Mouse (Mus musculus): ENCODE results near the gene Pdxp. TPM values are rescaled to one million over a fixed set of nuclear protein-coding genes. Genes with fewer than 3 reads are reported as not detected.

Gene Pdxp
- polyA plus RNA-seq, 1 experiment = 25.1 TPM

DNA sequence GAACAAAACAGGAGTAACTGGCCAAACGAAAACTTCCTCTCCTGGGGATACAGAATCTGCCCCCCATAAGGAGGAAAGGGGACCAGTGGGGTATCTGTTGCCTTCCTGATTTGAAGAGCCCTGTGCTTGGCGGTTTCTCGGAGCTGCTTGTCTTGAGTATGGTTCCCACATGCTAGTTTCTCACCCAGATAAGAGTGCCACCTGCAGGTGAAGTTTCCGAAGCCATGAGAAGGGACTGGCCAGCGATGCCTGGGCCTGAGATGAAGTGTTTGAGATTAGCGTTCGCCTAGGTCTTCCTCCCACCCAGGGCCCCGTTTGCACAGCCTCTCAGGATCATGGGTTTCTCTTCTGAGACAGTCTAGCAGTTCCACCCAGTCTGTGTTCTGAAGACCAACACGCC, 1.7 kb upstream of the Pdxp start:
- Histone ChIP-seq H3K79me3 (ENCODE audit: low read depth) (peaks cover 10% of the 10 kb centered on the region), H3ac (ENCODE audit: control insufficient read depth, insufficient read length, low read depth) (no peak overlapping the region), H3K4me3 (ENCODE audit: insufficient read depth, poor library complexity, severe bottlenecking) (no peak overlapping the region), H3K79me2 (ENCODE audit: control insufficient read depth, insufficient read depth) (peaks cover 31% of the 10 kb centered on the region), H3K27me3 (ENCODE audit: control insufficient read depth, insufficient read depth, insufficient read length) (no peaks in the 10 kb centered on the region), H3K36me3 (ENCODE audit: control insufficient read depth, insufficient read depth) (peaks cover 18% of the 10 kb centered on the region)
- TF ChIP-seq CTCF (IDR thresholded peaks at IDR 0.05; ENCODE audit: control insufficient read depth, insufficient read depth, insufficient read length) (peak; percentile 8), CEBPB (IDR thresholded peaks at IDR 0.05; ENCODE audit: low read depth) (no peak)

DNA sequence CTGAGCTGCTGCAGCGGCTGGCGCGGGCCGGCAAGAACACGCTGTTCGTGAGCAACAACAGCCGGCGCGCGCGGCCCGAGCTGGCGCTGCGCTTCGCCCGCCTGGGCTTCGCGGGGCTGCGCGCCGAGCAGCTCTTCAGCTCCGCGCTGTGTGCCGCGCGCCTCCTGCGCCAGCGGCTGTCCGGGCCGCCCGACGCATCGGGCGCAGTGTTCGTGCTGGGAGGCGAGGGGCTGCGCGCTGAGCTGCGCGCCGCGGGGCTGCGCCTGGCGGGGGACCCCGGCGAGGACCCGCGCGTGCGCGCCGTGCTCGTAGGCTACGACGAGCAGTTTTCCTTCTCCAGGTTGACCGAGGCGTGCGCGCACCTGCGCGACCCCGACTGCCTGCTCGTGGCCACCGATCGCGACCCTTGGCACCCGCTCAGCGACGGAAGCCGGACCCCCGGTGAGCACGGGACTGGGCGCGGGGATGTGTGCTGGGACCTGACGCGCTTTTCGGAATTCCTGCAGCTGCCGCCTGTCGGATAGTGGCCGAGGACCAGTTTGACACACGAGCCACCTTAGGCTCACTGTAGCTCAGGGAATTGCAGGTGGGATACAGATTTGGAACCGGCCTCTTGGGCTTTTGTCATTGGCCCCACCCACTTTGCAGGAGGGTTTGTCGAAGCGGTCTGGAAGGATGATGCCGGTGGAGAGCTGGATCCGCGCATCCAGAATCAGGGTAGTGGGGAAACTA, 538 bp downstream of the Pdxp start:
- peak overlapping the region; percentile 69 for H3K4me3 ChIP-seq (ENCODE audit: insufficient read depth, poor library complexity, severe bottlenecking)
- peaks cover 37% of the 10 kb centered on the region for H3K79me2 ChIP-seq (ENCODE audit: control insufficient read depth, insufficient read depth)
- peaks cover 27% of the 10 kb centered on the region for H3K36me3 ChIP-seq (ENCODE audit: control insufficient read depth, insufficient read depth)
- peak overlapping the region; percentile 60 for H3ac ChIP-seq (ENCODE audit: control insufficient read depth, insufficient read length, low read depth)
- H3K79me3 ChIP-seq (ENCODE audit: low read depth) = peaks cover 10% of the 10 kb centered on the region
- H3K27me3 ChIP-seq (ENCODE audit: control insufficient read depth, insufficient read depth, insufficient read length) = no peaks in the 10 kb centered on the region
- TF ChIP-seq USF1 (IDR thresholded peaks at IDR 0.05; ENCODE audit: low read depth) (no peak), MYOD1 (IDR thresholded peaks at IDR 0.05; ENCODE audit: control insufficient read depth, insufficient read length, low read depth) (no peak), MYOG (IDR thresholded peaks at IDR 0.05; ENCODE audit: control insufficient read depth, extremely low read depth, insufficient read length) (no peak), FOSL1 (IDR thresholded peaks at IDR 0.05; ENCODE audit: insufficient read depth, low read length, poor library complexity, severe bottlenecking) (no peak), CEBPB (IDR thresholded peaks at IDR 0.05; ENCODE audit: low read depth) (no peak), MAX (IDR thresholded peaks at IDR 0.05) (no peak), CTCF (IDR thresholded peaks at IDR 0.05; ENCODE audit: control insufficient read depth, insufficient read depth, insufficient read length) (no peak)

DNA sequence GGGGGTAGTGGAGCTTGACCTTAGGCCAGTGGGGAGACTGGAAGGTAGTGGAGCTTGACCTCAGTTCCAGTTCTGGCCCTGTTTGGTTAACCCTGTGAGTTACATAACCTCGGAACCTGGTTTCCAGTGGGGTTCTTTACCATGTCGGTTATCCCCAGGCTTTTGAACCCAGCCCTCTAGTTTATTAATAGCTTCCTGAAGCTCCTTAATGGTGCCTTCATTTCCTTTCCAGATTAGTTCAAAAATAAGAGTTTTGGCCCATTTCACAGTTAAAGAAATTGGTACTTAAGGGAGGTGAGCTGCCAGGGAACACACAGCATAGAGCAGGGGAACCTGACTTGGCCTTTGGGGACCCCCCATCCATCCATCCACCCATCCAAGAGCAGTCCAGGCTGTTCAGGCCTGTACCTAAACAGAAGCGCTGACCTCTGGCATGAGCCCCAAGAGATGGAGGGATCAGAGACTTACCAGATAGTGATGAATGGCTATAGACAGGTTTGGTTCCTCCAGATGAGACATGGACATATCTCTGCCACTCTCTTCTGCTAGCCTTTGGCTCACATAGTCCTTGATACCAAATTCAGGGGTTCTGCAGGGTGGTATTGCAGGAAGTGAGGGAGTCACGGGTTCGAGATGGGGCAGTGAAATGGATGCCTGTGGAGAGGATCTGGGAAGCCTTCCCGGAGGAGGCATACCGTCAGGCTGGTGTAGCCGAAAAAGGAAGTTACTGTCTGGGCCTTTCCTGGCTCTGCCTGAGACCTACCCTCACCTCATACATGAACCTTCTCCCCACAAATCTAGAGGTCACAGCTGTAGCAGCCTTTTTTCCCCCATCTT, 1.3 kb downstream of the Pdxp start:
- H3K27me3 ChIP-seq (ENCODE audit: control insufficient read depth, insufficient read depth, insufficient read length) = no peaks in the 10 kb centered on the region
- H3ac ChIP-seq (ENCODE audit: control insufficient read depth, insufficient read length, low read depth) = peak overlapping the region; percentile 62
- peak overlapping the region; percentile 69 for H3K4me3 ChIP-seq (ENCODE audit: insufficient read depth, poor library complexity, severe bottlenecking)
- TF ChIP-seq MYOD1 (IDR thresholded peaks at IDR 0.05; ENCODE audit: control insufficient read depth, insufficient read length, low read depth) = no peak
- TF ChIP-seq MYOG (IDR thresholded peaks at IDR 0.05; ENCODE audit: control insufficient read depth, extremely low read depth, insufficient read length) = no peak
- no peak for TF ChIP-seq USF1 (IDR thresholded peaks at IDR 0.05; ENCODE audit: low read depth)
- no peak for TF ChIP-seq MAX (IDR thresholded peaks at IDR 0.05)
- no peak for TF ChIP-seq FOSL1 (IDR thresholded peaks at IDR 0.05; ENCODE audit: insufficient read depth, low read length, poor library complexity, severe bottlenecking)
- TF ChIP-seq CEBPB (IDR thresholded peaks at IDR 0.05; ENCODE audit: low read depth) = no peak
- no peak for TF ChIP-seq CTCF (IDR thresholded peaks at IDR 0.05; ENCODE audit: control insufficient read depth, insufficient read depth, insufficient read length)
- peaks cover 28% of the 10 kb centered on the region for H3K36me3 ChIP-seq (ENCODE audit: control insufficient read depth, insufficient read depth)
- peaks cover 37% of the 10 kb centered on the region for H3K79me2 ChIP-seq (ENCODE audit: control insufficient read depth, insufficient read depth)
- H3K79me3 ChIP-seq (ENCODE audit: low read depth) = peaks cover 10% of the 10 kb centered on the region

DNA sequence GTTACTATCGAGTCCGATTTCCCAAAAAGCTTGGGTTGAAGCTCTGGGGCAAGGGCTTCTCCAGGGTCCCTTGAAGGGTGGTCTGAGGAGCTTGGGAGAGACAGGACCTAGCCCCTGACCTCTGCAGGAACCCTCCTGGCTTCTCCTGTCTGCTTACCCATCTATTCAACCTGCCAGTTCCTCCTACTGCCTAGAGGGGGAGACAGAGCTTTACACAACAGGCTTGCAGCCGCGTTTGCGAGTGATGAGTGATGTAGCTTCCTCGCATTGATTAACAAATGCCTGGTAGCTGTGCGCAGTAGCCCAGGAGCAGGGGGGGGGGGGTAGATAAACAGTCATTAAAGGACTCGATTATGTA, 1.9 kb downstream of the Pdxp start:
- peaks cover 25% of the 10 kb centered on the region for H3K36me3 ChIP-seq (ENCODE audit: control insufficient read depth, insufficient read depth)
- peaks cover 37% of the 10 kb centered on the region for H3K79me2 ChIP-seq (ENCODE audit: control insufficient read depth, insufficient read depth)
- no peak overlapping the region for H3K4me3 ChIP-seq (ENCODE audit: insufficient read depth, poor library complexity, severe bottlenecking)
- peak; percentile 93 for TF ChIP-seq CTCF (IDR thresholded peaks at IDR 0.05; ENCODE audit: control insufficient read depth, insufficient read depth, insufficient read length)
- TF ChIP-seq MYOG (IDR thresholded peaks at IDR 0.05; ENCODE audit: control insufficient read depth, extremely low read depth, insufficient read length) = no peak
- peak; percentile 62 for TF ChIP-seq MAX (IDR thresholded peaks at IDR 0.05)
- no peak for TF ChIP-seq FOSL1 (IDR thresholded peaks at IDR 0.05; ENCODE audit: insufficient read depth, low read length, poor library complexity, severe bottlenecking)
- H3K79me3 ChIP-seq (ENCODE audit: low read depth) = peaks cover 10% of the 10 kb centered on the region
- H3K27me3 ChIP-seq (ENCODE audit: control insufficient read depth, insufficient read depth, insufficient read length) = no peaks in the 10 kb centered on the region
- H3ac ChIP-seq (ENCODE audit: control insufficient read depth, insufficient read length, low read depth) = no peak overlapping the region

DNA sequence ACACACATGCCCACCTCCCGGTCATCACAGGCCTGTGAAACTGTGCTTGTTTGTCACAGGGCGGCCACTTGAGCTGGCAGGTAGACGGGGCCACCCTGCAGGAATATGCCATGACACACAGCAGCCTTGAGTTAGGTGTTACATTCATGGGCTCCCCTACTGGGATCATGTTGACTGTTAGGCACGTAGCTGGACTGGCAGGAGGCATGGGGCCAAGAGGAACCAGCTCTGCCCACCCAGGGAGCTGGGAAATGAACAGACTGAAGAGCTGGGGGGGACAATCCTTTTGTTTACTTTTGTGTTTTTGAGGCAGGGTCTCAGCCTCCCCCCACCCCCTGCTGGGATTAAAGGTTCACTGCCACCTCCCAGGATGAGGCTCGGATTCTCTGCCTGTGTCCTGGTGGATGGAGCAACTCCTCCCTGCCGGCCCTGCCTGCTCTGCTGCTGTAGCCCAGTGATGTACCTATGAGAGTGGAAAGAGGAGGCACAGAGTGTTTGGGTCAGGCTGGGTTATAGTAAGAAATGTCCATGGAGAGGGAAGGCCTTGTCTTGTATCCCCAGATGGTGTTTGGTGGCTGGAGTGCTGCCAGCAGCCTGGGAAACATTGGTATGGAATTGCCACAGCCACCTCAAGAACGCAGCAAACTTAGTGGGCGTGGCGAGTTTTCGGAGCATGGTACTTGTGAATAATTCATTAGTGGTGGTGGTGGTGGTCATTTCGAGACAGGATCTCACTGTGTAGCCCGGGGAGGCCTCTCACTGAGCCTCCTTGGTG, 2.5 kb downstream of the Pdxp start:
- TF ChIP-seq MAX (IDR thresholded peaks at IDR 0.05) (no peak), MYOG (IDR thresholded peaks at IDR 0.05; ENCODE audit: control insufficient read depth, extremely low read depth, insufficient read length) (no peak), USF1 (IDR thresholded peaks at IDR 0.05; ENCODE audit: low read depth) (no peak), CEBPB (IDR thresholded peaks at IDR 0.05; ENCODE audit: low read depth) (no peak), FOSL1 (IDR thresholded peaks at IDR 0.05; ENCODE audit: insufficient read depth, low read length, poor library complexity, severe bottlenecking) (no peak), MYOD1 (IDR thresholded peaks at IDR 0.05; ENCODE audit: control insufficient read depth, insufficient read length, low read depth) (no peak), CTCF (IDR thresholded peaks at IDR 0.05; ENCODE audit: control insufficient read depth, insufficient read depth, insufficient read length) (no peak)
- H3K79me2 ChIP-seq (ENCODE audit: control insufficient read depth, insufficient read depth) = peaks cover 37% of the 10 kb centered on the region
- peaks cover 10% of the 10 kb centered on the region for H3K79me3 ChIP-seq (ENCODE audit: low read depth)
- H3K36me3 ChIP-seq (ENCODE audit: control insufficient read depth, insufficient read depth) = peaks cover 19% of the 10 kb centered on the region
- H3K27me3 ChIP-seq (ENCODE audit: control insufficient read depth, insufficient read depth, insufficient read length) = no peaks in the 10 kb centered on the region
- H3ac ChIP-seq (ENCODE audit: control insufficient read depth, insufficient read length, low read depth) = peak overlapping the region; percentile 42
- H3K4me3 ChIP-seq (ENCODE audit: insufficient read depth, poor library complexity, severe bottlenecking) = no peak overlapping the region
